Mouse (Mus musculus): ENCODE results near the gene Tuft1.
"Not testable (repeated sequence)": the region's sequence is repeated elsewhere in the genome, so short reads cannot be mapped to it uniquely, and the experiment has no call there.

Gene Tuft1

DNA sequence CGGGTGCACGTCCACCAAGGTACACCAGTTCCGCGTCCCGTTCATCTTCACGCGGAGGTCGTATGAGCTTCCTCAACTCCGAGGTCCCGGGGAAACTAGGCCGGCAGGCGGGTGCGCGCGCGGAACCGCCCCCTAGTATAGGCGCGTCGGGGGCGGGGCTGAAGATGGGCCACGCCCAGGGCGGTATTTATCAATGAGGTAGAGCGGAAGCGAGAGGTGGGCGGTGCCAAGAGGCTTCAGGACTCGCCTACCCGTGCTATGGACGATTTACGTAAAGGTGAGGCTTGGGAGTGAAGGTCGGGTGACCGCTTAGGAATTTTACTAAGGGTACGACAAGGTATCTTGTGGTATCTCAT is at the start of gene Tuft1:
Tuft1 (minus strand) TSS at position 133 of the 356 bp plus-strand sequence.
- in situ Hi-C loops (cut with MboI; ENCODE audit: low pct_unique_long_range_greater_than_20kb in 1 of 2, low sequenced_read_pairs in 2 of 2, unreplicated experiment in 1 of 2): not testable (repeated sequence)

DNA sequence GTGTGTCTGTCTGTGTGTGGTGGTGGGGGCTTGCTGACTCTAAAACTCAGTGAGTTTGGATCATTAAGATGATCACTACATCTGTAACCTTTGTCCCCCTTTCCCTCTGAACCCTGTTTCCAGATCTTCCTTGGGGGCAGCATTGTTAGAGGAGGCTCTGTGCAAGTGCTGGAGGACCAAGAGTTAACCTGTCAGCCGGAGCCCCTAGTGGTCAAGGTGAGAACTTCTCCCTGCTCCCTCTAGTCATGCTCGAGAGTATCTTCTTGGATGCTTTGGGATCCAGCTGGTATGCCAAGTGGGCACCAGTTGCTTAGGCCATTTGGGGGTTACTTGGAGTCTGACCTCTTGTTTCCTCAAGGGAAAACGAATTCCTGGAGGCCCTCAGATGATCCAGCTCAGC is 44.7 kb upstream of the Tuft1 start:
- in situ Hi-C loops (cut with MboI; ENCODE audit: low pct_unique_long_range_greater_than_20kb in 1 of 2, low sequenced_read_pairs in 2 of 2, unreplicated experiment in 1 of 2): not testable (repeated sequence)

- in situ Hi-C loops (cut with MboI; ENCODE audit: low pct_unique_long_range_greater_than_20kb in 1 of 2, low sequenced_read_pairs in 2 of 2, unreplicated experiment in 1 of 2): no loop called here
These were observed 44.2 kb upstream of the Tuft1 start for GRCm38 (mm10) chr3:94702856-94703255.

GRCm38 (mm10) chr3:94702163-94702810 is 43.6 kb upstream of the Tuft1 start:
- in situ Hi-C loops (cut with MboI; ENCODE audit: low pct_unique_long_range_greater_than_20kb in 1 of 2, low sequenced_read_pairs in 2 of 2, unreplicated experiment in 1 of 2): not testable (repeated sequence)

- in situ Hi-C loops (cut with MboI; ENCODE audit: low pct_unique_long_range_greater_than_20kb in 1 of 2, low sequenced_read_pairs in 2 of 2, unreplicated experiment in 1 of 2): not testable (repeated sequence)
These were observed 37.6 kb upstream of the Tuft1 start for GRCm38 (mm10) chr3:94696257-94696656.

DNA sequence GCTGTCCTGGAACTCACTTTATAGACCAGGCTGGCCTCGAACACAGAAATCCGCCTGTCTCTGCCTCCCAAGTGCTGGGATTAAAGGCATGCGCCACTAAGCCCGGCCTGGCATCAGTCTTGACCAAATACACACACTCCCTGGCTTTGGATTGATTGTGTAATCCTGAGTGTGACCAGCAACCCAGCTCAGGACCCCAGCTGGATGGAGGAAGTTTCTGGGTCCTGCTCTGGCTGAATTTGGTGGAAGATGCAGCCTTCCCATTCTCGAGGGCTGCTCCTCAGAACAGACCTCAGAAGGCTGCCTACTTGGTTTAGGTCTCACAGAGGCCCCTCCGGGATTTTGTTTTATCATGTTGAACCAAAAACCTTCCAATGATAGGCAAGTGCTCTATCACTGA is 36.9 kb upstream of the Tuft1 start:
- in situ Hi-C loops (cut with MboI; ENCODE audit: low pct_unique_long_range_greater_than_20kb in 1 of 2, low sequenced_read_pairs in 2 of 2, unreplicated experiment in 1 of 2): not testable (repeated sequence)

DNA sequence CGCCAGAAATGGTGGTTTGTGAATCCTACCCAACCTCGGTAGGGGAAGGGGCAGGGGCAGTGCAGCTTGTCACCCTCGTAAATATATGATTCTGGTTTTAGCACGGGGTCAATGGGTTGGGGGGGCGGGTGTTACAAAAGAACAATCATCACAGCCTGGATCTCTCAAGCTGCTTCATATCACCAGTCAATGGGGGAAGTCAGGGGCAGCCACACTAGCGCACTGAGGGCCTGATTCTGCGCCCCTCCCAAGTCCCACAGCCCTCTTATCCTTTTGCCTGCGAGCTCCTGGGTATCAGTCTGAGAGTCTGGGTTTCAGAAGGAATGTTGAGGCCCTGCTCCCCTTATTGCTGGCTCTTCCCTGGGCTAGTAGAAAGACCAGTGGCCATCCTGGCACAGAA is 35.2 kb upstream of the Tuft1 start:
- in situ Hi-C loops (cut with MboI; ENCODE audit: low pct_unique_long_range_greater_than_20kb in 1 of 2, low sequenced_read_pairs in 2 of 2, unreplicated experiment in 1 of 2): not testable (repeated sequence)

DNA sequence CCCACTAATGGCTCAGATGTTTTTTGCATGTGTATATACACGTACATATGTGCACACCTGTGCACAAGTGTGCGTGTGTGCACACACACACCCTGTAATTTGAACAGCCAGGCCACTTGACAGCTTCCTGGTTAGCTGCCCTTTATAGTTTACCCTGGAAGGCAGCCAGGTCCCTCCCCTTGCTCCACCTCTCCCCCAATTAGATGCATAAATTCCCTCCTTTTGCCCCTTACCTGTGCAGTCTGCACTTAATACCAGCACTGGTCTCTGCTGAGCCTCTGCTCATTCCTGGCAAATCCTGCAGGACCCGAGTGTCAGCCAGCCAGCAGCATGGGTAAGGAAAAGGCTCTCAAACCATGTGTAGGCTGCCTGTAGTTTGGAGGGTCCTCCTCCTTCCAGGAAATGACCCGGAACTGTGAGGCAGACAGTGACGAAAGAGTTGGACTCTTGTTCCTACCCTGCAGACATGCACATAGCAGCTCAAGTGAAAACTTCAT is 34.7 kb upstream of the Tuft1 start, which contains the start of gene Selenbp2:
Selenbp2 (plus strand) TSS at position 228 of the 497 bp plus-strand sequence.
- in situ Hi-C loops (cut with MboI; ENCODE audit: low pct_unique_long_range_greater_than_20kb in 1 of 2, low sequenced_read_pairs in 2 of 2, unreplicated experiment in 1 of 2): no loop called here

- in situ Hi-C loops (cut with MboI; ENCODE audit: low pct_unique_long_range_greater_than_20kb in 1 of 2, low sequenced_read_pairs in 2 of 2, unreplicated experiment in 1 of 2): not testable (repeated sequence)
These were observed 33.0 kb upstream of the Tuft1 start for GRCm38 (mm10) chr3:94691694-94692093.

DNA sequence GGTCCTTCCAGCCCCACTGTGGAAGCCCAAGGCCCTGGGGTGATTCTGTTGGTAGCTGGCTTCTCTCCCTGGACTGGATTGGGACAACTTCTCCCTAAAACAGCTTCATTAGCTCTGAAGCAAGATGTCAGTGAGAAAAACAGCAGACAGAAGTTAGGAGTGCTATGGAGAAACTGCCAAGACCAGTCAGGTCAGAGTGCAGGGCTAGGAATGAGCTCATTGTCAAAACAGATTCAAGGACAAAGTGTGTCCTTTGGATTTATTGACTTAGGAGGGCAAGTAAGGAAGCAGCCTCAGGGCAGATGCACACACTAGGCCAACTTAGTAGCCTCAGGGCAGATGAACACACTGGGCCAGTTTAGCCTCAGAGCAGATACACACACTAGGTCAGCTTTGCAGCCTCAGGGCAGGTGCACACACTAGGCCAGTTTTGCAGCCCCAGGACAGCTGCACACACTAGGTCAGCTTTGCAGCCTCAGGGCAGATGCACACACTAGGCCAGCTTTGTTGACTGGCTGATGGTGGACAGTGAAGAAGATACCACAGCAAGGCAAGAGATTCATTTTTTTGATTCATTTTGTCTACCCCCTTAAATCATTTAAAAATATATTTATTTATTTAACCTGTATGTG is 32.1 kb upstream of the Tuft1 start:
- in situ Hi-C loops (cut with MboI; ENCODE audit: low pct_unique_long_range_greater_than_20kb in 1 of 2, low sequenced_read_pairs in 2 of 2, unreplicated experiment in 1 of 2): no loop called here

DNA sequence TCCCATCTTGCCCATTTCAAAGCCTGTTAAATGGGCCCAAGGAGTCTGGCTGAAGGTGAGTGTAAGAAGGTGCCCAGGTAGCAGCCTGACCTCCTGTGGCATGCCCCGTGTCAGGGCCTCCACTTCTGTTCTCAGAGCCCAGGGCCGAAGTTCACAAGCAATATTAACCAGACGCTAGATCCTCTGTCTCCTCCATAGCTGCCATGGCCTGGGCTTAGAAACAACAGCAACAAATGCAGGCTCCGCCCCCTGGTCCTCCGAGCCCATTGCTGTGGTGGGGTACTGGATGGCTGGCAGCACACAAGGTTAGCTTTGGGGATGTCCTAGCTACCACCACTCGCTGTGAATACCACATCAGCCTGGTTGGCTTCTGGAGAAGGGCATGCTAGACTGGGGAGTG is 31.5 kb upstream of the Tuft1 start:
- in situ Hi-C loops (cut with MboI; ENCODE audit: low pct_unique_long_range_greater_than_20kb in 1 of 2, low sequenced_read_pairs in 2 of 2, unreplicated experiment in 1 of 2): not testable (repeated sequence)

DNA sequence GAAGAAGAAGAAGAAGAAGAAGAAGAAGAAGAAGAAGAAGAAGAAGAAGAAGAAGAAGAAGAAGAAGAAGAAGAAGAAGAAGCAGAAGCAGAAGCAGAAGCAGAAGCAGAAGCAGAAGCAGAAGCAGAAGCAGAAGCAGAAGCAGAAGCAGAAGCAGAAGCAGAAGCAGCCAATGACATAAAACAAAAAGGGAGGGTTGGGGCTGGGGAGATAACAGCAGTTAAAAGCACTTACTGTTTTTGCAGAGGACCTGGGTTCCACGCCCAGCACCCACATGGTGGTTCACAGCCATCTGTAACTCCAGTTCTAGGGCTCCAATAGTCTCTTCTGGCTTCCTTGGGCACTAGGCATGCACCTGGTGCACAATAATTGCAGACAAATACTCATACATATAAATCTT is 30.5 kb upstream of the Tuft1 start:
- in situ Hi-C loops (cut with MboI; ENCODE audit: low pct_unique_long_range_greater_than_20kb in 1 of 2, low sequenced_read_pairs in 2 of 2, unreplicated experiment in 1 of 2): not testable (repeated sequence)

DNA sequence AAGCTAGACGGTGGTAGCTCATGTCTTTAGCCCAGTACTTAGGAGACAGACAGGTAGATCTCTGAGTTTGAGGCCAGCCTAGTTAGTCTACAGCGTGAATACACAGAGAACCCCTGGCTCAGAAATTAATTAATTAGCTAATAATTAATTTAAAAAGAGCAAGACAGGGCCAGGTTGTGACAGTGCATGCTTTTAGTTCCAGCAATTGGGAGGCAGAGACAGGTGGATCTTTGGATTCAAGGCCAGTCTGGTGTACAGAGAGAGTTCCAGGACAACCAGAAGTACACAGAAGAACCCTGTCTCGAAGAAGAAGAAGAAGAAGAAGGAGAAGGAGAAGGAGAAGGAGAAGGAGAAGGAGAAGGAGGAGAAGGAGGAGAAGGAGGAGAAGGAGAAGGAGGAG is 30.0 kb upstream of the Tuft1 start:
- in situ Hi-C loops (cut with MboI; ENCODE audit: low pct_unique_long_range_greater_than_20kb in 1 of 2, low sequenced_read_pairs in 2 of 2, unreplicated experiment in 1 of 2): not testable (repeated sequence)

GRCm38 (mm10) chr3:94685989-94686772 is 27.5 kb upstream of the Tuft1 start:
- in situ Hi-C loops (cut with MboI; ENCODE audit: low pct_unique_long_range_greater_than_20kb in 1 of 2, low sequenced_read_pairs in 2 of 2, unreplicated experiment in 1 of 2): not testable (repeated sequence)

DNA sequence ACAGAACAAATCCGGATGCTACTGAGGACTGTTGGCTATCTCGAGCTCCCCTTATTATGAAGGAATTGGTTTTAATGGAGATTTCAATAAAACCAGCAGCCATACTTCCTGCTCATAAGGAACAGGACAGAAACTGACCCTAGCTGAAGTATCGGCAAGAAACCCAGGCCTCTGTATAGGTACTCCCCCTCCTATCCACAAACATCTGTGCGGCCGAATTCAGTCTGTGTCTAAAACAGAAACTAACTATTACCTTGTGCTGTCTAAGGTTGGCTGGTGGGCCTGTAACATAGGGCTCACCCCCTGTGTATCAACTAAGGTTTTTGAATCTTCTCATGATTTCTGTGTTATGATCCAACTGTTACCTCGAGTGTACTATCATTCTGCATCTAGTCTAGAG is 25.0 kb upstream of the Tuft1 start:
- in situ Hi-C loops (cut with MboI; ENCODE audit: low pct_unique_long_range_greater_than_20kb in 1 of 2, low sequenced_read_pairs in 2 of 2, unreplicated experiment in 1 of 2): no loop called here

GRCm38 (mm10) chr3:94680783-94681182 is 22.1 kb upstream of the Tuft1 start:
- in situ Hi-C loops (cut with MboI; ENCODE audit: low pct_unique_long_range_greater_than_20kb in 1 of 2, low sequenced_read_pairs in 2 of 2, unreplicated experiment in 1 of 2): no loop called here

- in situ Hi-C loops (cut with MboI; ENCODE audit: low pct_unique_long_range_greater_than_20kb in 1 of 2, low sequenced_read_pairs in 2 of 2, unreplicated experiment in 1 of 2): not testable (repeated sequence)
These were observed 21.4 kb upstream of the Tuft1 start for GRCm38 (mm10) chr3:94680032-94680431.

DNA sequence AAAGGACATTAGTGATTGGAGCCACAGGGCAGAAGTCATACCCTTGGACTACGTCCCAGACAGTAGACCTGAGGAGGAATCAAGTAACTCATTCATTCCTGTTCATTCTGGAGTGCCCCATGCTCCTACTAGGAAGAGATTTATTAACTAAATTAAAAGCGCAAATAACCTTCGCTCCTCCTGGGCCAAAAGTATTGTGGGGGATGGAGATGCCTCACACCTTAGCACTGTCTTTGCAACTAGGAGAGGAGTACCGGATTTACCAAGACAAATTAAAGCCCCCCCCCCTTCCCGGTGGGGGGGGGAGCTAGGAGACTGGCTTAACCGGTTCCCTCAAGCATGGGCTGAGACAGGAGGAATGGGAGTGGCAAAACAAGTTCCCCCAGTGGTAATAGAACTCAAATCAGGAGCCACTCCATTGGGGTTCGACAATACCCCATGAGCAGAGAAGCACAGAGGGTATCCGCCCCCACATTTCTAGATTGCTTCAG is 20.7 kb upstream of the Tuft1 start:
- in situ Hi-C loops (cut with MboI; ENCODE audit: low pct_unique_long_range_greater_than_20kb in 1 of 2, low sequenced_read_pairs in 2 of 2, unreplicated experiment in 1 of 2): no loop called here

GRCm38 (mm10) chr3:94675101-94675500 is 16.4 kb upstream of the Tuft1 start:
- in situ Hi-C loops (cut with MboI; ENCODE audit: low pct_unique_long_range_greater_than_20kb in 1 of 2, low sequenced_read_pairs in 2 of 2, unreplicated experiment in 1 of 2): not testable (repeated sequence)

All from mouse embryonic stem cell (cell line).